Mouse (Mus musculus) liver, embryonic 12.5 days (tissue): ENCODE measurements around the gene Rbm20. TPM values are rescaled to one million over a fixed set of nuclear protein-coding genes. Genes with fewer than 3 reads are reported as not detected.

ENCODE experiments used
- ATAC-seq: fragments of 200-750 bp; cut with Nextera tagmentation; 2 replicates; pipeline ENCODE4 v1.8.0; 2017; ENCODE audit warnings: moderate number of reproducible peaks, mild to moderate bottlenecking, moderate library complexity
- H3K27ac ChIP-seq: fragments of 300-500 bp; sonication (generic); 2 replicates; pipeline ENCODE4 v1.5.1; 2016; ENCODE audit warnings: mild to moderate bottlenecking
- H3K27me3 ChIP-seq: fragments of 300-500 bp; sonication (generic); replicated peaks from 2 replicates; pipeline ENCODE4 v1.6.1; 2016; ENCODE audit warnings: mild to moderate bottlenecking, moderate library complexity
- H3K36me3 ChIP-seq: fragments of 300-500 bp; sonication (generic); 2 replicates; pipeline ENCODE4 v1.6.1; 2016; ENCODE audit warnings: mild to moderate bottlenecking, moderate library complexity
- H3K4me1 ChIP-seq: fragments of 300-500 bp; sonication (generic); 2 replicates; pipeline ENCODE4 v1.6.1; 2016
- H3K4me2 ChIP-seq: fragments of 300-500 bp; sonication (generic); 2 replicates; pipeline ENCODE4 v1.6.1; 2016; ENCODE audit warnings: mild to moderate bottlenecking, moderate library complexity
- H3K4me3 ChIP-seq: fragments of 300-500 bp; sonication (generic); 2 replicates; pipeline ENCODE4 v1.5.1; 2016; ENCODE audit warnings: mild to moderate bottlenecking, moderate library complexity
- H3K9ac ChIP-seq: fragments of 300-500 bp; sonication (generic); 2 replicates; pipeline ENCODE4 v1.6.1; 2016; ENCODE audit warnings: mild to moderate bottlenecking, moderate library complexity
- H3K9me3 ChIP-seq: fragments of 300-500 bp; sonication (generic); replicated peaks from 2 replicates; pipeline ENCODE4 v1.6.1; 2016; ENCODE audit warnings: mild to moderate bottlenecking, moderate library complexity
- WGBS: fragments of 180-500 bp; shearing (Covaris S2); methylation state at CpG from one replicate; pipeline ENCODE4 v1.1.7; 2016; ENCODE audit not compliant: insufficient replicate concordance; 5-methylcytosine and 5-hydroxymethylcytosine counted together
- polyA plus RNA-seq: library from polyadenylated mRNA; unstranded; fragments of >200 nt; fragmentation: Nextera tagmentation; extraction: Ambion mirVana; gene quantifications from 2 replicates; pipeline ENCODE4 v1.2.1, GENCODE M21; 2016

Rbm20 gene
- polyA plus RNA-seq, 1 experiment from 2014 or later: 0.18 TPM

DNA sequence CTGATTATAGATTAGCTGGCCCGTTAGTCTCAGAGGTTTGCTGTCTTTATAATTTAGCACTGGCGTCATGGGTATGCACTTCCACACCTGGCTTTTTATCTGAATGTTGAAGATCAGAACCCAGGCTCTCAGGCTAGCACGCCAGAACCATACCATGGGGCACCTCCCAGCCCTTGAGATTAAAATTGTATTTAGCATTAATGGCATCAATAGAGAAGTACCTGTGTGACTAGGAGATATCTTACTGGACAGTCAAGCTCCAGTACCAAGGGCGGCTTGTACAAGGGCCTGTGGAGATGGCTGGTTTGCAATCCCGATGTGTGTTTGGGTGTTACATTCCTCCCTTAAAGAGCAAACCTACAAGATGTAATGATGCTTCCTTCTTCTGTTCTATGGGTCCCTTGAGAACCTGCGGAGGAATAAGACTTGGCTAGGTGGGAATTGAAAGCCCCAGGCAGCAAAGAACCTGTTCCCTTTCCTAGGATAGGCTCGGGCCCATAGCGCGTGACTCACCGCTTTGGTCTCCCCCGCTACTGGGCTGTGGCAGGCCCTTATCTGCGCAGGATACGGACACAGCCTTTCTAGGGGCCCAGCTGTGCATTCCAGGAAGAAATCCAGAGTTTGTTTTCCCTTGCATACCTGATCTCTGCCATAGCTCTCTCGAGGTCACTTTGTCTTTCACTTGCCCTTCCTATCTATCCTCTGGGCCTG lies 111.7 kb downstream of the Rbm20 start:
- Histone ChIP-seq H3K27ac (peak overlapping the region; percentile 62), H3K27me3 (0 out of 2 replicates have a peak, but pooled peaks cover 3% of the 10 kb centered on the region), H3K36me3 (no peaks in the 10 kb centered on the region), H3K9ac (0 out of 2 replicates have a peak overlapping the region, but pooled peaks have one; percentile 8), H3K4me2 (peak overlapping the region; percentile 48), H3K4me1 (peaks cover 45% of the 10 kb centered on the region), H3K9me3 (no peaks in the 10 kb centered on the region), H3K4me3 (no peak overlapping the region)
- ATAC-seq: peak; percentile 92
- WGBS: 33% methylated on average over 14 of the region's 14 CpGs

DNA sequence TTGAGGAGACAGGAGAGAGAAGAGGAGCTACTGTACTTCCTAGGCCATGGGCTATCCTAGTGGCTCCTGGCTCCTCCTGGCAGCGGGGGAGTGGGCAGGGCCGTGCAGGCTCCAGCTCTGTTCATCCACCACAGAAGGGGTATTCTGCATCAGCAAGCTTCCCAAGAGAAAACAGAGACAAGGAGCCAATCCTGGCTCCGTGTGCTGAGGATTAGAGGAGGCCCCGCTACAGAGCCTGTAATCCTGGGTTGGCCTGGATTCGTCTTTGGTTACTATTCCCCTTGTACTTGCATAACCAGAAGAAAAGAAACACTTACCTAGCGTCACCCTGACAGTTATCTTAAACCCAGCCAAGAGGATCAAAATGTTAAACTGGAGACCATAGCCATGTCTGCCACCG lies 112.5 kb downstream of the Rbm20 start:
- no peaks in the 10 kb centered on the region for H3K36me3 ChIP-seq
- no peak overlapping the region for H3K9ac ChIP-seq
- H3K27ac ChIP-seq: 0 out of 2 replicates have a peak overlapping the region, but pooled peaks have one; percentile 20
- H3K4me2 ChIP-seq: peak overlapping the region; percentile 48
- H3K9me3 ChIP-seq: no peaks in the 10 kb centered on the region
- H3K27me3 ChIP-seq: 0 out of 2 replicates have a peak, but pooled peaks cover 3% of the 10 kb centered on the region
- WGBS: 71% methylated on average over 7 of the region's 7 CpGs
- peaks cover 45% of the 10 kb centered on the region for H3K4me1 ChIP-seq
- ATAC-seq: no peak
- H3K4me3 ChIP-seq: no peak overlapping the region

DNA sequence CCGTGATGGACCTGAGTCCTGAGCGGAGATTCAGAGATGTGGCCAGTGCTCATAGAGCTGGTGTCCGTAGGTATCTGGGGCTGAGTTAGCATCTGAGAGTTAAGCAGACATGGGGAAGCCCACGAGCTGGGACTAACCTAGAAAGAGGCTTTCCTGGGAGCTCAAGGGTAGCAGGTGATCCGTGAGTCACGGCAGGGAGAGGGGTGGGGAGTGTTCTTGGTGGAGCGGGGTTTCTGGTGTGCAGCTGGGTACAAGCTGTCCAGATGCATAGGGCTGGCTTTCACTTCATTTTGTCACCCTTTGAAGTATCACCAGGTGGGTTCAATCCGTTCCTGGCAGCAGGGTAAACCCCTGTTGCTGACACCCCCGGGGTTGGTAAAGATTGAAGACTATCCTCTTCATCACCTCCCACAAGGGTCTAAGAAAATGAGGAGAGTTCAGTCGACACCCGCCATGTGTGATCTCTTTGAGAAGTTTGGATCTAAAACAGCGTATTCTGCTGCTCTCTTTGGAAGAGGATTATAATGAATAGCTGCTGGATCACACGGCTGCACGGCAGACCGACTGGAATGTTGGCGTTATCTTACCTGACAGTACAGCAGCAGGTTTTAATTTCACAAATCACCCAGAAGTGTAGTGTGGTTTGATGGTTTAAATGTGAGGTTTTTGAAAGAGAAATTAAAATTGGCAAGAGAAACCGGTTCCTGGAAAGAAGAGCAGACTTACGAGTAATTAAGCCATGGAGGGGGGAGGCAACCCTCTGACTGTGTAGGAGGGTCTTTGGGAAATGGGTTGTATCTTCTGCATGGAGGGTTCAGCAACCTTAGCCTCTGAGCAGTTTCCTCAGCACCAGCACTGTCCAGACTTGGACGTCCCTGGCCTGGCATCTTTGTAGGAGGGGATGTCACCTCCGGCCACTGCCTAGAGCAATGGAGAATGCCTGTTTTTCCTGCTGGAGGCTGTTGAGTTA lies 114.9 kb downstream of the Rbm20 start:
- no peak overlapping the region for H3K4me2 ChIP-seq
- H3K4me3 ChIP-seq: no peak overlapping the region
- H3K9ac ChIP-seq: no peak overlapping the region
- peaks cover 49% of the 10 kb centered on the region for H3K4me1 ChIP-seq
- no peaks in the 10 kb centered on the region for H3K9me3 ChIP-seq
- no peaks in the 10 kb centered on the region for H3K36me3 ChIP-seq
- no peak for ATAC-seq
- WGBS: 77% methylated on average over 20 of the region's 20 CpGs
- 0 out of 2 replicates have a peak, but pooled peaks cover 3% of the 10 kb centered on the region for H3K27me3 ChIP-seq
- no peak overlapping the region for H3K27ac ChIP-seq

GRCm38 (mm10) chr19:53792976-53793897 lies 116.1 kb downstream of the Rbm20 start:
- no peak for ATAC-seq
- 85% methylated on average over 37 of the region's 37 CpGs for WGBS
- no peak overlapping the region for H3K4me2 ChIP-seq

GRCm38 (mm10) chr19:53793994-53794890 lies 117.1 kb downstream of the Rbm20 start:
- WGBS: 78% methylated on average over 23 of the region's 23 CpGs
- Histone ChIP-seq H3K36me3 (no peaks in the 10 kb centered on the region), H3K4me2 (no peak overlapping the region)

More at GRCm38 (mm10) chr19:53792976-53793897, 116.1 kb downstream of the Rbm20 start:
- H3K27ac ChIP-seq: no peak overlapping the region
- peaks cover 54% of the 10 kb centered on the region for H3K4me1 ChIP-seq
- no peaks in the 10 kb centered on the region for H3K9me3 ChIP-seq
- 0 out of 2 replicates have a peak, but pooled peaks cover 3% of the 10 kb centered on the region for H3K27me3 ChIP-seq
- no peaks in the 10 kb centered on the region for H3K36me3 ChIP-seq
- no peak overlapping the region for H3K4me3 ChIP-seq
- no peak overlapping the region for H3K9ac ChIP-seq

DNA sequence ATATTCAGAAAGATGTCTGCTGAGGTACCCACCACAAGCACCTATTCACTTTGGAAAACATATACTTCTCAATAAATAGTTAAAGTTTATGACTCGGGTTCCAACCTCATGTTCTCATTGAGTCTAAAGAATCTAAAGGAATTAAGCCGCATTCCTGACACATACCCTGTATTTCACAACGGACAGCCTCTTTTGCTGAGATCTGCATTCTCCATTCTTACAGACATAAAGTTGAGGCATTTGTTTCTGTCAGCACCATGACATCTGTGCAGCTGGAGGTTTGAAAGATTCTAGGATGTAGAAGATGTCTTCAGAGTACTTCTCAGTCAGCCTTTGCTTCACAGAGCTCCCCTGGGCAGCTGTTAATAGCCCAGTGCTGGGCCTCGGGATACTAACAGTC lies 117.9 kb downstream of the Rbm20 start:
- Histone ChIP-seq H3K9me3 (no peaks in the 10 kb centered on the region), H3K36me3 (no peaks in the 10 kb centered on the region), H3K27me3 (0 out of 2 replicates have a peak, but pooled peaks cover 3% of the 10 kb centered on the region), H3K4me3 (no peak overlapping the region), H3K4me2 (no peak overlapping the region), H3K9ac (no peak overlapping the region), H3K27ac (no peak overlapping the region), H3K4me1 (peaks cover 48% of the 10 kb centered on the region)
- WGBS: 79% methylated on average over 4 of the region's 4 CpGs
- ATAC-seq: no peak

More at GRCm38 (mm10) chr19:53793994-53794890, 117.1 kb downstream of the Rbm20 start:
- no peak for ATAC-seq
- H3K4me3 ChIP-seq: no peak overlapping the region
- H3K27me3 ChIP-seq: 0 out of 2 replicates have a peak, but pooled peaks cover 3% of the 10 kb centered on the region
- no peak overlapping the region for H3K9ac ChIP-seq
- no peak overlapping the region for H3K27ac ChIP-seq
- H3K9me3 ChIP-seq: no peaks in the 10 kb centered on the region
- H3K4me1 ChIP-seq: peaks cover 48% of the 10 kb centered on the region

DNA sequence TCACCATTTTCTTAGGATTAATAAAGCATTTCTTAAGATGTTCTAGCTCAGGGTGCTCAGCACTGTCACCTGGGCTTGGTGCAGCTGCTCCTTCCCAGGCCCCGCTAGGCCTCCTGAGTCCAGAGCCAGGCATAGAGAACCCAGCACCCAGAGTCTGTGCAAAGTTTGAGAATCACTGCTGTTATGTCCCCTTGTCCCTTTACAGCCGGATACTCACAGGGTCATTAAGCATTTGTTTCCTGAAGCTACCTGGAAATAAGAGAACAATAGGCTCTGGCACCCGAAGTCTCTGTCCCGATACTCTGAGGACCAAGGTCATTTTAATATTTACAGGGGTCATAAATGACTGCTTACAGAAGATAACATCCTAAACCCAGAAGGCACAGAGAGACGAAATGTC lies 118.9 kb downstream of the Rbm20 start:
- Histone ChIP-seq H3K27me3 (0 out of 2 replicates have a peak, but pooled peaks cover 3% of the 10 kb centered on the region), H3K4me2 (no peak overlapping the region), H3K36me3 (no peaks in the 10 kb centered on the region), H3K27ac (no peak overlapping the region), H3K4me1 (peaks cover 48% of the 10 kb centered on the region), H3K9ac (no peak overlapping the region), H3K9me3 (no peaks in the 10 kb centered on the region), H3K4me3 (no peak overlapping the region)
- 77% methylated on average over 5 of the region's 5 CpGs for WGBS
- no peak for ATAC-seq

DNA sequence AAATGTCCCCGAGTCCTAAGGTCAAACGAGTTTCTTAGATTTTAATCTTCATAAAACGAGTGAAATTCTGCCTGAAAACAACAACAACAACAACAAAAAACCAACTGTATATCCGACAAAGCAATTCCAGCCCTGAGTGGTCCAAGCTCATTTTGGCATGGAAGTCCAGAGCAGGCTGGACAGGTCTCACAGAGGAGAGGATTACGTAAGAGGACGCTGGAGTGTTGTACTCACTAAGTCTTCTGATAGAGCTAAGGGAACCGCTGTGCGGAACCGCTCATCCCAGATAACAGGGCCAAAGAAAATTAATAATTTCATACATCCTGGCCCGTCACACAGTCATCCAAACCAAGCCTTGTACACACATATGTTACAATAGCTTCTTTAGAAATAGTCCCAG lies 120.7 kb downstream of the Rbm20 start:
- peaks cover 53% of the 10 kb centered on the region for H3K4me1 ChIP-seq
- no peak overlapping the region for H3K9ac ChIP-seq
- ATAC-seq: no peak
- no peak overlapping the region; the same call in 1 of the 2 replicates for H3K27ac ChIP-seq
- 70% methylated on average over 10 of the region's 10 CpGs for WGBS
- no peaks in the 10 kb centered on the region for H3K36me3 ChIP-seq
- no peaks in the 10 kb centered on the region for H3K9me3 ChIP-seq
- H3K27me3 ChIP-seq: no peaks in the 10 kb centered on the region
- no peak overlapping the region for H3K4me2 ChIP-seq
- H3K4me3 ChIP-seq: no peak overlapping the region

- peak overlapping the region; percentile 81 for H3K27ac ChIP-seq
Measured at GRCm38 (mm10) chr19:53799885-53800284, 122.8 kb downstream of the Rbm20 start.

DNA sequence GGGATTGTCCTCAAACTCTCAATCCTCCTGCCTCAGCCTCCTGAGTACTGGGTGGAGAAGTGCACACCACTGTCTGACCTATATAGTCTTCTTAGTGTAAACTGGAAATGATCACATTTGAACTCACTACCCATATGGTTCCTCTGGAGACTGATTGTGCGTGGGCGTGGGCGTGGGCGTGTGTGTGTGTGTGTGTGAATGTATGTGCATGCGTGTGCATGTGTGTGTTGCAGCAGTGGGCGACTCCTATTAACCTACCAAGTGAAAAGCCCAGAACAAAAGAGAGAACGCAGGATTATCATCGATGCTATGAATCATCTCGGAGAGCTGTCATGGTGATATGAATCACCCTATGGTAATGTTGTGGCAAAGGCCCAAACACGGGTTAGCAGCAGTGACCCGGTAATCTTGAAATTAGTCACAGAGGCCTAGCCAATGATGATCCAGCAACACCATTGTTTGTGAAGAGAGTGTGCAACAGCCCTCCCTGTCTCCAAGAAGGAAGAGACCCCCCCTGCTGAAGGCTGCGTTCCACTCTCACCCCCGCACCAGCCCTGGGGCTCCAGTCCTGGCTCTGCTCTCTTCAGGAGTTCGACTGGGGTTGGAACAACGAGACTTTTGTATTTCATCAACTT lies 123.4 kb downstream of the Rbm20 start:
- 40% methylated on average over 15 of the region's 15 CpGs for WGBS
- Histone ChIP-seq H3K4me2 (peak overlapping the region; percentile 41), H3K36me3 (no peaks in the 10 kb centered on the region), H3K27me3 (no peaks in the 10 kb centered on the region), H3K9me3 (no peaks in the 10 kb centered on the region), H3K4me1 (peaks cover 76% of the 10 kb centered on the region), H3K9ac (no peak overlapping the region), H3K4me3 (no peak overlapping the region), H3K27ac (peak overlapping the region; percentile 81)
- ATAC-seq: peak; percentile 33; the same call in 1 of the 2 replicates

More at GRCm38 (mm10) chr19:53799885-53800284, 122.8 kb downstream of the Rbm20 start:
- Histone ChIP-seq H3K4me3 (no peak overlapping the region), H3K9me3 (no peaks in the 10 kb centered on the region), H3K36me3 (no peaks in the 10 kb centered on the region), H3K4me2 (peak overlapping the region; percentile 41), H3K27me3 (no peaks in the 10 kb centered on the region), H3K4me1 (peaks cover 74% of the 10 kb centered on the region), H3K9ac (peak overlapping the region; percentile 2; the same call in 1 of the 2 replicates)
- 6% methylated on average over 11 of the region's 11 CpGs for WGBS
- peak; percentile 85 for ATAC-seq
